Mouse (Mus musculus) right cerebral cortex, postnatal 25 days (tissue): ENCODE measurements at regions not wholly inside any gene's neighbourhood (a gene's known extent, or its start where the extent isn't known, plus 50 kb on each side); places are given as distances from the start of the nearest gene placed in this dataset.

Experiments used
- DNase-seq: peaks from one replicate; pipeline ENCODE4 v3.0.0; 2022

- DNase-seq: no peak
Observed at GRCm38 (mm10) chr12:68680668-68681067, 478.3 kb downstream of the Rps29 start.

- DNase-seq: no peak
Observed at GRCm38 (mm10) chr12:68676096-68676775, 482.8 kb downstream of the Rps29 start.

DNA sequence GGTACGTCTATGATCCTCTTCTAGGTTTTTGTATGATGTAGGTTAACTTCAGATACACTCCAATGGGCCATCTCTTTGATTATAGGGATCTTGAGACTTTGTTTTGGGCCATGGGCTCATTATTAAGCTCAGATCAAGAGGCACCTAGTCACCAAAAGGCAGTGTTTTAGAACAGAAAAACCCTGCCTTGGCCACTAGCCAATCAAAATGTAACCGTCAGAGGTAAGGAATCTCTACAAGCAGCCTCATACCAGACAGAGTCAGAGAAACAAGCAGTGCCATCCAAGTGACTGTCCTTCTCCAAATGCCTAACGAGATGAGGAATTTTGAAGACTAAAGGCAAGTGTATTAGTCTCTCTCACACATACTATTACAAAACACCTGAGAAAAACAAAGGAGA is 487.0 kb downstream of the Rps29 start:
- DNase-seq: no peak

GRCm38 (mm10) chr12:68645901-68646585 is 512.9 kb downstream of the Rps29 start:
- no peak for DNase-seq

- no peak for DNase-seq
Observed at GRCm38 (mm10) chr12:68643671-68644070, 515.3 kb downstream of the Rps29 start.

DNA sequence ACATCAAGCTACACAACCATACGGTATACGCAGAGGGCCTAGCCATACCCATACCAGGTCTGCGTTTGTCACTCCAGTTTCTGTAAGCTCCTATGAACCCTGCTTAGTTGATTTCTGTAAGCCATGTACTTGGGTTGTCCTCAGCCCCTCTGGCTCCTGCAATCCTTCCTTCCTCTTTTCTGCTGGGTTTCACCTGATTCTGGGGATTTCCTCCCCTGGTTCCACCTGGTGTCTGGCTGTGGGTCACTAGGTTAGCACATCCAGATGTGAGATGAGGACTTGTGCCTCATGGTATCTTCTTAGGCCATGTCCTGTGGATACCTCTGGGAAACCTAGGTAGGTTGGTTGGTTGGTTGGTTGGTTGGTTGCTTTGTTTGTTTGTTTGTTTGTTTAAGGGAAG is 526.5 kb downstream of the Rps29 start:
- no peak for DNase-seq

GRCm38 (mm10) chr12:68618337-68618736 is 540.6 kb downstream of the Rps29 start:
- no peak for DNase-seq

GRCm38 (mm10) chr12:68605417-68606000 is 553.5 kb downstream of the Rps29 start:
- no peak for DNase-seq

- no peak for DNase-seq
Observed at GRCm38 (mm10) chr12:68604524-68605299, 554.3 kb downstream of the Rps29 start.

DNA sequence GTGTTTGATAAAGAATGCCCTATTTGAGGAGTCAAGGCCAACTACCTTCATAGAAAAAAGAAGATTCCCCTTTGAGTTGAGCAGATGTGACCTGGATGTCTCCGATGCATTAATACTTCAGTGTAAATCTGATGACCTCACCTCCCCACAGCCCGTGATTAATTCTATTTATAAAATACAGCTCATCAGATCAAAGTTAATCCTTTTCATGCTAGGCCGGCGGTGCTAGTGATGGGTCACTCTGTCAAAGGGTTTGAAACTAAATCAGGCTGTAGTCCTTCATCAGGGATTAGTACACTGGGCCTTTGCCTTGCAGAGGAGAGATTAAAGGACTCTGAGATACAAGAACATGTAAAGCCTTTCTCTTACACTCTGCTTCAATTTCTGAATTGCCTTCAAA is 556.3 kb downstream of the Rps29 start:
- DNase-seq: no peak

DNA sequence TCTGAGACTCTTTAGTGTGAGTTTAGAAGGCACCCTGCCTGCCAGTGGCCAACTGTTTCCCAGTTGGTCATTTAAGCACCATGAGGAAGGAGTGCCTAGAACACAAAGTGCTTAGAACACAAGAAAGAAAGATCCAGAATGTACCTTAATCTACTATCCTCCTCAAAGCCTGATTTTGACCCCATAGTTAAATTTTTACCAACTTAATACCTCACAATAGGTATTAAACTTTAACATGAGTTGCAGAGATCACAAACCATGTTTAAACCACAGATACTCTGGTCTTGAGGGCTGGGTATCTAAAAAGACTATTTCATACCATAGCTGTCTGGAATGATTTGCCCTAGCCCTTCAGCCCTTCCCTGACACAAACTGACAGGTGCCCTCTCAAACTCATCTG is 557.6 kb downstream of the Rps29 start:
- DNase-seq: no peak

DNA sequence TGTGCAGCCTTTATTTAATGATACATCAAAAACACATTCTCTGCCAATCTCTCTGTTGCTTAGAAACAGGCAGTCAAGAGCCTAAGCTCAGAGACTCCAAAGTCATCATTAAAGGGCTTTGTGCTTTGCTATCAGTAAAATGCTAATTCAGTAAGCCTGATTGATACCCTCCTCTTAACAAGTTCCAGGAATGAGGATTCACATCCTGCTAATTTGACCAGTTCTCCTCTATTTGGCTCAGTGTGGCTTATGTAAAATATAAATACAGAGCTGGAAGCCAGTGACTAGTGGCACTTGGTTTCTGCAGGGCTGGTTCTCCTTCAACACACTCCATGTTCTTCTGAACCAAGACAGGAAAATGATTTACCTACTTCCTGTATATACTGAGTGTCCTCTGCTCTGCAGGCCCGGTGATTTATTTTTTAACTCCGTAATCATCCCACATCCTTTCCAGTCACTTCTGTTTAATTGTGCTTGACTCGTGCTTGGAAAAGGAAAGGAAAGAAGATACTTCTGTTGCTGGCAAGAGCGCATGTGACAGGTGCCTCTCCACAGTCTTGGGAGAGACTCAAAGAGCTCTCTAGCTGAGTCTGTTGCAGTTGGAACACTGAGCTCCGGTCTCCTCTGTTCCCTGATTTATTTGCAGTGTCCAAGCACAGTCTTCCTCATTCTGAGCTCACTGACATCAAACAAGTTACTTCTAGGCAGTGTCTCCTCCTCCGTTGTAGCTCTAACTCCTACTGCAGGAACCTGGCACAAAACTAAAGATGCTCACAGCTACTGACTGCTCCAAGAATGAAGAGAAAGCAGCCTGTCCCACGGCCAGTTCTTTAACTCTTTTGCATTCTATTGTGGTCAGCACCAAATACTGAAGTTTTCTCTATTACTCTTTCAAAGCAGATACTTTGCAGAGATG is 559.0 kb downstream of the Rps29 start:
- peak; percentile 14 for DNase-seq

GRCm38 (mm10) chr12:68599016-68599616 is 559.9 kb downstream of the Rps29 start:
- DNase-seq: no peak

GRCm38 (mm10) chr12:68585524-68585872 is 573.5 kb downstream of the Rps29 start:
- DNase-seq: no peak

DNA sequence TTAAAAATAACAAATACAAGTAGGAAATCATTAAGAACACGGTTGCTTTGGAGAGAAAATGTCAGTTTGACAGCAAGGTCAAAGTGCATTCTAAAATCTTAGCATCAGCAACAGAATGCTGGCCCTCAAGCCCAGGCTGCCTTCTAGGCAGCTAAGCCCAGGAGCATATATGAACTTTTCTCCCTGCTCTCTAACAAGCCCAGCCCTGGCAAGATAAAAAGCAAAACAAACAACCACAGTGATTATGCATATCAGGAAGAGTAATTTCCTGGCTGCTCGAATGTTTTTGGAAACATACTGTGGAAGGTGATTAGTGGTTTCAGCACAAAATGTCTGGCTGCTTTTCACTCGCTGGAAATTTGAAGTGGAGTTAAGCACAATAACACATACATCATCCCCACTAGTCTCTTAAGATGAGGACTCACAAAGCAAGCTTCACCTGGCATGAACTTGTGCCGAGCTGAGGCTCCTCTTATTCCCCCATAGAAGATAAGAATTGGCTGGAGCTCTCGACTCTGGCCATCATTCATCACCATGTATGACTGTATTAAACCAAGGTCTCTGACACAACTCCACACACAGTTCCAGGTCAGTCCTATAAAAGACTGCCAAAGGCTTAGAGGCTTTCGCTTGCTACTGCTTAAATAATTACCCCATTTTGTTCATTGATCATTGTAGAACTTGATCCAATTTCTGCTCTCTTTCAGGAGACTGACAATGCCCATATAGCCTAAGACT is 574.0 kb downstream of the Rps29 start:
- DNase-seq: no peak

- no peak for DNase-seq
Observed at GRCm38 (mm10) chr12:68579909-68580308, 579.1 kb downstream of the Rps29 start.

DNA sequence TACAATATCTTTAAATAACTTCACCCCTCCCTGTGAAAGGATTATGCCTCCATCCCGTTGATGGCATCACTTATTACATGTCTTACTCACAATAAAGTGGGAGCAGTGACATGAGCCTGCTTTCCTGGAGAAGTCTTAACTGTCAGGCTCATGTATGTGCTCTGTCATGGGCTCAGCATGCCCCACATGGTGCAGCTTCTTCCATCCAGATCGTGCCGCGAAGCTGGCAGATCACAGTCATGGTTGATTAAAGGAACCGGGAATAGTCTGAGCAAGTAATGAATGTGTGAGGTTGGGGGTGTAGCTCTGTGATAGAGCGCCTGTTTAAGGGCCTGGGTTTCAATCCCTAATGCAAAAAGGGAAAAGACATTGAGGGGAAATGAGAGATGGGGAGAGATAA is 581.5 kb downstream of the Rps29 start:
- no peak for DNase-seq

- DNase-seq: no peak
Observed at GRCm38 (mm10) chr12:68576855-68577254, 582.1 kb downstream of the Rps29 start.

DNA sequence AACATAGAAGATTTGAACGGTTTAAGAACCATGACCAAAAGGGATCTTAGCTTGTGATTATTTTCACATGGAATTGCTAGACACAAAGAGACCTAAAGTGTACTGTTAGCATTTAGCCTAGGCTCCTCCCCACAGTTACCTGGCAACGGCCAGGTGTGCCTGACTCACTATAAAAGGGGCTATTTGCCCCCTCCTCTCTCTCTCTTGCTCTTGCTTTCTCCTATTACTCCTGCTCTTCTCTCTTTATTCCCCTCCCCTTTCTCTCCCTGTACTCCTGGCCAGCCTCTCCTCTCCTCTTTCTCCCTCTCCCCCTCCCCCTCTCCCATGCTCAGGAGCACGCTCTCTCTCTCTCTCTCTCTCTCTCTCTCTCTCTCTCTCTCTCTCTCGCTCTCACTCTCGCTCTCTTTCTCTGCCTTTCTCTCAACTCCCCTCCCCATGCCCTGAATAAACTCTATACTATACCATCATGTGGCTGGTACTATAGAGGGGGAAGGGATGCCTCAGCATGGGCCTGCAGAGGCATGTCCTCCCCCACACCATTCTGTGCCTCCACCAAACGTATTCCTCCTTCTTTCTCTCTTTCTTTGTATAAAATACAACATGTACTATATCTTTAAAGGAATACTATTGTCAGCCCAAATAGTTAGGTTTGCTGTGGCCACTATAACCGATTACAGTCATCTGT is 603.9 kb downstream of the Rps29 start:
- no peak for DNase-seq

GRCm38 (mm10) chr12:68554292-68554691 is 604.7 kb downstream of the Rps29 start:
- no peak for DNase-seq

GRCm38 (mm10) chr12:68541811-68542210 is 617.2 kb downstream of the Rps29 start:
- DNase-seq: no peak
